Mouse (Mus musculus): ENCODE results near the gene Exoc6. TPM values are rescaled to one million over a fixed set of nuclear protein-coding genes. Genes with fewer than 3 reads are reported as not detected.

Exoc6 gene
- total and polyA plus RNA-seq, 3 experiments = 13.8 to 34.2 (median 29.8) TPM

GRCm38 (mm10) chr19:37543537-37544326 is 6.5 kb upstream of the Exoc6 start:
- H3K9ac ChIP-seq (ENCODE audit: low read depth, low read length) = no peak overlapping the region
- peak overlapping the region; percentile 69 for H3K27ac ChIP-seq
- intact Hi-C loops (cut with DNase I) = loop anchor here (1.0 to 2.0 kb wide), 2 partner anchors 13 to 17 kb away; no protein-coding TSS in a partner anchor
- H3K27me3 ChIP-seq (ENCODE audit: control insufficient read depth, insufficient read depth, low read length) = no peaks in the 10 kb centered on the region
- no peak overlapping the region for H3K4me3 ChIP-seq
- H3K4me1 ChIP-seq (ENCODE audit: control insufficient read depth, insufficient read depth, low read length) = peaks cover 3% of the 10 kb centered on the region; the same call in 1 of the 2 replicates
- H3K36me3 ChIP-seq (ENCODE audit: control insufficient read depth, insufficient read depth, low read length) = no peaks in the 10 kb centered on the region
- TF ChIP-seq EP300 (IDR thresholded peaks at IDR 0.05; ENCODE audit: insufficient read depth, low read depth, low read length) = 0 out of 2 replicates have a peak, but pooled peaks have one; percentile 70
- TF ChIP-seq CTCF (IDR thresholded peaks at IDR 0.05) = peak; percentile 71
- TF ChIP-seq POLR2A (IDR thresholded peaks at IDR 0.05; ENCODE audit: insufficient read depth, low read depth, low read length) = no peak
- H3K79me2 ChIP-seq (replicated peaks; ENCODE audit: control insufficient read depth, insufficient read depth, low read length) = no peaks in the 10 kb centered on the region
- 30% methylated on average over 13 of the region's 13 CpGs for WGBS
- DNase-seq = peak in 1 of 2 experiments; percentile 63

- intact Hi-C loops (cut with DNase I) = loop anchor here (2.0 kb wide), 1 partner anchor 16 kb away; no protein-coding TSS in a partner anchor
- peak overlapping the region; percentile 40; the same call in 1 of the 2 replicates for H3K27ac ChIP-seq
These were observed 5.7 kb upstream of the Exoc6 start for GRCm38 (mm10) chr19:37544476-37544875.

GRCm38 (mm10) chr19:37545231-37545630 is 5.0 kb upstream of the Exoc6 start:
- DNase-seq = no peak
- TF ChIP-seq POLR2A (IDR thresholded peaks at IDR 0.05; ENCODE audit: insufficient read depth, low read depth, low read length) (no peak), CTCF (IDR thresholded peaks at IDR 0.05) (no peak), EP300 (IDR thresholded peaks at IDR 0.05; ENCODE audit: insufficient read depth, low read depth, low read length) (no peak)
- Histone ChIP-seq H3K79me2 (replicated peaks; ENCODE audit: control insufficient read depth, insufficient read depth, low read length) (no peaks in the 10 kb centered on the region), H3K27ac (no peak overlapping the region), H3K9ac (ENCODE audit: low read depth, low read length) (no peak overlapping the region), H3K4me1 (ENCODE audit: control insufficient read depth, insufficient read depth, low read length) (peaks cover 1% of the 10 kb centered on the region; the same call in 1 of the 2 replicates), H3K4me3 (no peak overlapping the region), H3K36me3 (ENCODE audit: control insufficient read depth, insufficient read depth, low read length) (no peaks in the 10 kb centered on the region), H3K27me3 (ENCODE audit: control insufficient read depth, insufficient read depth, low read length) (no peaks in the 10 kb centered on the region)
- intact Hi-C loops (cut with DNase I) = loop anchor here (2.0 kb wide), 1 partner anchor 16 kb away; no protein-coding TSS in a partner anchor
- WGBS = 81% methylated on average over 3 of the region's 3 CpGs

More at GRCm38 (mm10) chr19:37544476-37544875, 5.7 kb upstream of the Exoc6 start:
- Histone ChIP-seq H3K36me3 (ENCODE audit: control insufficient read depth, insufficient read depth, low read length) (no peaks in the 10 kb centered on the region), H3K4me1 (ENCODE audit: control insufficient read depth, insufficient read depth, low read length) (peaks cover 3% of the 10 kb centered on the region; the same call in 1 of the 2 replicates), H3K9ac (ENCODE audit: low read depth, low read length) (no peak overlapping the region), H3K79me2 (replicated peaks; ENCODE audit: control insufficient read depth, insufficient read depth, low read length) (no peaks in the 10 kb centered on the region), H3K27me3 (ENCODE audit: control insufficient read depth, insufficient read depth, low read length) (no peaks in the 10 kb centered on the region), H3K4me3 (no peak overlapping the region)
- DNase-seq = no peak
- no peak for TF ChIP-seq CTCF (IDR thresholded peaks at IDR 0.05)
- no peak for TF ChIP-seq POLR2A (IDR thresholded peaks at IDR 0.05; ENCODE audit: insufficient read depth, low read depth, low read length)
- no peak for TF ChIP-seq EP300 (IDR thresholded peaks at IDR 0.05; ENCODE audit: insufficient read depth, low read depth, low read length)
- 91% methylated on average over 9 of the region's 9 CpGs for WGBS

- H3K27me3 ChIP-seq (ENCODE audit: control insufficient read depth, insufficient read depth, low read length) = no peaks in the 10 kb centered on the region
- no peaks in the 10 kb centered on the region for H3K36me3 ChIP-seq (ENCODE audit: control insufficient read depth, insufficient read depth, low read length)
- H3K79me2 ChIP-seq (replicated peaks; ENCODE audit: control insufficient read depth, insufficient read depth, low read length) = no peaks in the 10 kb centered on the region
- H3K27ac ChIP-seq = no peak overlapping the region
- no peak for DNase-seq
- H3K4me3 ChIP-seq = no peak overlapping the region
- intact Hi-C loops (cut with DNase I) = loop anchor here (2.0 kb wide), 1 partner anchor 15 kb away; no protein-coding TSS in a partner anchor
- 87% methylated on average over 6 of the region's 6 CpGs for WGBS
- no peak overlapping the region for H3K9ac ChIP-seq (ENCODE audit: low read depth, low read length)
- no peak for TF ChIP-seq CTCF (IDR thresholded peaks at IDR 0.05)
- no peak for TF ChIP-seq EP300 (IDR thresholded peaks at IDR 0.05; ENCODE audit: insufficient read depth, low read depth, low read length)
- no peak for TF ChIP-seq POLR2A (IDR thresholded peaks at IDR 0.05; ENCODE audit: insufficient read depth, low read depth, low read length)
- peaks cover 1% of the 10 kb centered on the region; the same call in 1 of the 2 replicates for H3K4me1 ChIP-seq (ENCODE audit: control insufficient read depth, insufficient read depth, low read length)
These were observed 4.5 kb upstream of the Exoc6 start for GRCm38 (mm10) chr19:37545725-37546124.

- intact Hi-C loops (cut with DNase I) = no loop called here
- Histone ChIP-seq H3K4me1 (ENCODE audit: control insufficient read depth, insufficient read depth, low read length) (peaks cover 1% of the 10 kb centered on the region; the same call in 1 of the 2 replicates), H3K4me3 (no peak overlapping the region), H3K9ac (ENCODE audit: low read depth, low read length) (no peak overlapping the region), H3K27ac (no peak overlapping the region), H3K27me3 (ENCODE audit: control insufficient read depth, insufficient read depth, low read length) (no peaks in the 10 kb centered on the region), H3K36me3 (ENCODE audit: control insufficient read depth, insufficient read depth, low read length) (no peaks in the 10 kb centered on the region; the same call in 1 of the 2 replicates), H3K79me2 (replicated peaks; ENCODE audit: control insufficient read depth, insufficient read depth, low read length) (no peaks in the 10 kb centered on the region)
- DNase-seq = no peak
- 56% methylated on average over 4 of the region's 4 CpGs for WGBS
- TF ChIP-seq POLR2A (IDR thresholded peaks at IDR 0.05; ENCODE audit: insufficient read depth, low read depth, low read length) = no peak
- TF ChIP-seq CTCF (IDR thresholded peaks at IDR 0.05) = no peak
- TF ChIP-seq EP300 (IDR thresholded peaks at IDR 0.05; ENCODE audit: insufficient read depth, low read depth, low read length) = no peak
These were observed 3.4 kb upstream of the Exoc6 start for GRCm38 (mm10) chr19:37546776-37547175.
